Mouse (Mus musculus): Measurements from ENCODE around the gene Unc119b. TPM values are rescaled to one million over a fixed set of nuclear protein-coding genes. Genes with fewer than 3 reads are reported as not detected.

Unc119b gene
- polyA plus RNA-seq, 1 experiment from 2014 or later, result 47.1 TPM

Other genes starting within 250 kb of the Unc119b start
- gene Oasl2, start 238.0 kb downstream of the Unc119b start, polyA plus RNA-seq (2015; fragmentation: Nextera tagmentation; extraction: Ambion mirVana), result 1.3 and 2.3 TPM in 2 replicates
- gene Oasl1, start 211.7 kb downstream of the Unc119b start, polyA plus RNA-seq (2015; fragmentation: Nextera tagmentation; extraction: Ambion mirVana), result 0.49 and 0.62 TPM in 2 replicates
- gene 2210016L21Rik, start 192.8 kb downstream of the Unc119b start, polyA plus RNA-seq (2015; fragmentation: Nextera tagmentation; extraction: Ambion mirVana), result 73.3 and 73.9 TPM in 2 replicates
- gene Hnf1a, start 163.9 kb downstream of the Unc119b start, polyA plus RNA-seq (2015; fragmentation: Nextera tagmentation; extraction: Ambion mirVana), result 0.05 TPM in 1 of 2 replicates, not detected in the other
- gene Sppl3, start 123.8 kb downstream of the Unc119b start, polyA plus RNA-seq (2015; fragmentation: Nextera tagmentation; extraction: Ambion mirVana), result 16.2 and 17.3 TPM in 2 replicates
- 43.3 and 44.1 TPM in 2 replicates for gene Gm10401, start 36.7 kb downstream of the Unc119b start, polyA plus RNA-seq (2015; fragmentation: Nextera tagmentation; extraction: Ambion mirVana)
- 56.5 and 56.9 TPM in 2 replicates for gene Acads, start 15.6 kb downstream of the Unc119b start, polyA plus RNA-seq (2015; fragmentation: Nextera tagmentation; extraction: Ambion mirVana)
- 66.1 and 78.1 TPM in 2 replicates for gene Mlec, start 23.2 kb upstream of the Unc119b start, polyA plus RNA-seq (2015; fragmentation: Nextera tagmentation; extraction: Ambion mirVana)
- gene Cabp1, start 59.4 kb upstream of the Unc119b start, polyA plus RNA-seq (2015; fragmentation: Nextera tagmentation; extraction: Ambion mirVana), result 0.75 and 0.91 TPM in 2 replicates
- 83.6 and 93.9 TPM in 2 replicates for gene Pop5, start 100.9 kb upstream of the Unc119b start, polyA plus RNA-seq (2015; fragmentation: Nextera tagmentation; extraction: Ambion mirVana)
- gene Rnf10, start 137.9 kb upstream of the Unc119b start, polyA plus RNA-seq (2015; fragmentation: Nextera tagmentation; extraction: Ambion mirVana), result 141 and 144 TPM in 2 replicates
- 41.8 and 43.6 TPM in 2 replicates for gene Coq5, start 144.7 kb upstream of the Unc119b start, polyA plus RNA-seq (2015; fragmentation: Nextera tagmentation; extraction: Ambion mirVana)
- 1,815 and 1,838 TPM in 2 replicates for gene Dynll1, start 166.0 kb upstream of the Unc119b start, polyA plus RNA-seq (2015; fragmentation: Nextera tagmentation; extraction: Ambion mirVana)
- 314 and 331 TPM in 2 replicates for gene Srsf9, start 192.2 kb upstream of the Unc119b start, polyA plus RNA-seq (2015; fragmentation: Nextera tagmentation; extraction: Ambion mirVana)
- 25.7 and 28.3 TPM in 2 replicates for gene Gatc, start 206.2 kb upstream of the Unc119b start, polyA plus RNA-seq (2015; fragmentation: Nextera tagmentation; extraction: Ambion mirVana)
- 58.8 and 62.1 TPM in 2 replicates for gene Triap1, start 206.2 kb upstream of the Unc119b start, polyA plus RNA-seq (2015; fragmentation: Nextera tagmentation; extraction: Ambion mirVana)
- gene Cox6a1, start 214.0 kb upstream of the Unc119b start, polyA plus RNA-seq (2015; fragmentation: Nextera tagmentation; extraction: Ambion mirVana), result 677 and 710 TPM in 2 replicates

Measured in limb, embryonic 13.5 days (tissue).